In genomic region chr4:63371890-63372289, GRCm38 (mm10) we compare ENCODE assay signal across 10 mouse cellular contexts. TPM values are rescaled to one million over a fixed set of nuclear protein-coding genes. Genes with fewer than 3 reads are reported as not detected.
DNase-seq lines count a peak whose midpoint lies in the region; ATAC-seq and TF ChIP-seq lines count a peak whose summit lies in the region.
"Had no signal": no experiment of that assay in that cellular context is flagged by ENCODE, and none has a peak within 500 bp of the region (broad histone marks: within the 10 kb centered on the region; RNA-seq: fewer than 3 reads in every experiment).

No protein-coding gene starts in this region.

- no peak for ATAC-seq in kidney, postnatal 0 days (replicated peaks; ENCODE audit: low FRiP score, low read depth)
- no peak for ATAC-seq in kidney, embryonic 14.5 days (ENCODE audit: low FRiP score, low TSS enrichment)
- ATAC-seq in activated CD4-positive, CD25-positive, alpha-beta regulatory T cell, adult 4 months: peak; percentile 68
- ATAC-seq in hindbrain, postnatal 0 days: no peak
- 0 out of 2 replicates have a peak, but pooled peaks have one; percentile 24 for ATAC-seq in monocyte, adult 5-6 weeks (replicated peaks; ENCODE audit: insufficient number of reproducible peaks, low FRiP score, low TSS enrichment, poor library complexity, severe bottlenecking)

- no peaks in the 10 kb centered on the region for H3K9me3 ChIP-seq in kidney, postnatal 0 days (replicated peaks; ENCODE audit: low read length)
- H3K9me3 ChIP-seq in kidney, embryonic 14.5 days (ENCODE audit: control insufficient read depth, low read length): no peaks in the 10 kb centered on the region
- H3K9me3 ChIP-seq in hindbrain, postnatal 0 days (ENCODE audit: low read length): no peaks in the 10 kb centered on the region
- H3K9me3 ChIP-seq: embryonic facial prominence, embryonic 15.5 days; limb, embryonic 13.5 days had no signal

- H3K4me2 ChIP-seq in kidney, postnatal 0 days (ENCODE audit: low read length): no peak overlapping the region
- no peak overlapping the region for H3K4me2 ChIP-seq in kidney, embryonic 14.5 days (replicated peaks; ENCODE audit: low read depth, low read length)
- H3K4me2 ChIP-seq in hindbrain, postnatal 0 days (ENCODE audit: low read depth, low read length): no peak overlapping the region
- H3K4me2 ChIP-seq: embryonic facial prominence, embryonic 15.5 days; limb, embryonic 13.5 days had no signal

- WGBS in kidney, postnatal 0 days: 57% methylated on average over 3 of the region's 3 CpGs
- 54% methylated on average over 3 of the region's 3 CpGs for WGBS in kidney, embryonic 14.5 days
- WGBS in hindbrain, postnatal 0 days: 63% methylated on average over 3 of the region's 3 CpGs

- peak; percentile 60 for TF ChIP-seq CTCF in kidney, postnatal 0 days (IDR thresholded peaks at IDR 0.05; ENCODE audit: low read depth)
- TF ChIP-seq CTCF in hindbrain, postnatal 0 days (IDR thresholded peaks at IDR 0.05; ENCODE audit: low read depth): peak; percentile 71

- H3K27ac ChIP-seq in kidney, postnatal 0 days: no peak overlapping the region
- H3K27ac ChIP-seq in kidney, embryonic 14.5 days (ENCODE audit: low read depth, low read length): no peak overlapping the region
- no peak overlapping the region for H3K27ac ChIP-seq in hindbrain, postnatal 0 days
- H3K27ac ChIP-seq: embryonic facial prominence, embryonic 15.5 days; limb, embryonic 13.5 days had no signal

- peaks cover 19% of the 10 kb centered on the region for H3K36me3 ChIP-seq in kidney, postnatal 0 days (ENCODE audit: insufficient read depth, low read length)
- H3K36me3 ChIP-seq in kidney, embryonic 14.5 days (ENCODE audit: control insufficient read depth, insufficient read depth, low read length): peaks cover 54% of the 10 kb centered on the region
- H3K36me3 ChIP-seq in hindbrain, postnatal 0 days (ENCODE audit: insufficient read depth, low read length): no peaks in the 10 kb centered on the region

- H3K9ac ChIP-seq in kidney, postnatal 0 days (ENCODE audit: low read depth, low read length): no peak overlapping the region
- no peak overlapping the region for H3K9ac ChIP-seq in kidney, embryonic 14.5 days (ENCODE audit: low read depth, low read length)
- H3K9ac ChIP-seq in hindbrain, postnatal 0 days (replicated peaks; ENCODE audit: low read length): no peak overlapping the region
- H3K9ac ChIP-seq: embryonic facial prominence, embryonic 15.5 days; limb, embryonic 13.5 days had no signal

- intact Hi-C loops in left cerebral cortex, postnatal 10 days (cut with DNase I): no loop called here

- DNase-seq in kidney, postnatal 0 days (ENCODE audit: low spot score): peak; percentile 39
- DNase-seq in CD8-positive naive resting alpha-beta T cell, adult 2 months (ENCODE audit: low read depth in 2 of 2, low spot score in 2 of 2): peak; percentile 31 to 58
- DNase-seq in hindbrain, postnatal 0 days (ENCODE audit: low spot score): peak; percentile 64
- DNase-seq in ovary, postnatal 14 days (ENCODE audit: low spot score): no peak
- DNase-seq in left cerebral cortex, postnatal 10 days (ENCODE audit: extremely low spot score in 1 of 2, low spot score in 2 of 2): no peak

- H3K4me1 ChIP-seq in kidney, postnatal 0 days (replicated peaks; ENCODE audit: insufficient read depth, low read length): no peaks in the 10 kb centered on the region
- H3K4me1 ChIP-seq in kidney, embryonic 14.5 days (ENCODE audit: control insufficient read depth, insufficient read depth, low read length): no peaks in the 10 kb centered on the region
- H3K4me1 ChIP-seq in hindbrain, postnatal 0 days (ENCODE audit: insufficient read depth, low read length): no peaks in the 10 kb centered on the region
- H3K4me1 ChIP-seq: embryonic facial prominence, embryonic 15.5 days; limb, embryonic 13.5 days had no signal

- H3K4me3 ChIP-seq in kidney, postnatal 0 days (replicated peaks; ENCODE audit: low read depth, low read length): no peak overlapping the region
- H3K4me3 ChIP-seq in kidney, embryonic 14.5 days (ENCODE audit: low read length): no peak overlapping the region
- H3K4me3 ChIP-seq in hindbrain, postnatal 0 days (ENCODE audit: low read length): no peak overlapping the region
- H3K4me3 ChIP-seq: embryonic facial prominence, embryonic 15.5 days; limb, embryonic 13.5 days had no signal

- no peaks in the 10 kb centered on the region for H3K27me3 ChIP-seq in kidney, postnatal 0 days (ENCODE audit: insufficient read depth, low read length)
- H3K27me3 ChIP-seq in kidney, embryonic 14.5 days (ENCODE audit: control insufficient read depth, insufficient read depth, low read length): no peaks in the 10 kb centered on the region
- no peaks in the 10 kb centered on the region for H3K27me3 ChIP-seq in hindbrain, postnatal 0 days (ENCODE audit: insufficient read depth, low read length)
- H3K27me3 ChIP-seq: embryonic facial prominence, embryonic 15.5 days; limb, embryonic 13.5 days had no signal

RNA-seq across cellular contexts. Expression of gene Orm2, which starts 9.6 kb away (rescaled TPM):
- polyA plus RNA-seq in kidney, postnatal 0 days (2015; fragmentation: Nextera tagmentation; extraction: Ambion mirVana): not detected in 2 replicates
- polyA plus RNA-seq in kidney, embryonic 14.5 days (2014; fragmentation: Nextera tagmentation; extraction: Ambion mirVana): not detected in 2 replicates
- 1 to 10 TPM in 1 of 2 experiments, not detected in 1; 1.0 TPM for polyA plus RNA-seq in activated CD4-positive, CD25-positive, alpha-beta regulatory T cell, adult 4 months (2017; shearing (Covaris generic))
- total RNA-seq in hindbrain, postnatal 0 days (2014; rRNA removed): not detected in 2 replicates
- polyA plus RNA-seq in hindbrain, postnatal 0 days (2015; fragmentation: Nextera tagmentation; extraction: Ambion mirVana): not detected in 2 replicates
- not detected in 3 replicates for total RNA-seq in monocyte, adult 5-6 weeks (2017)
- total RNA-seq in left cerebral cortex, postnatal 10 days (2021): not detected
- polyA plus RNA-seq: limb, embryonic 13.5 days had no signal

RNA-seq across cellular contexts. Expression of gene Orm3, which starts 15.9 kb away (rescaled TPM):
- not detected in 2 replicates for polyA plus RNA-seq in kidney, postnatal 0 days (2015; fragmentation: Nextera tagmentation; extraction: Ambion mirVana)
- not detected in 2 replicates for polyA plus RNA-seq in kidney, embryonic 14.5 days (2014; fragmentation: Nextera tagmentation; extraction: Ambion mirVana)
- under 1 TPM in 1 of 2 experiments, not detected in 1; 0.60 TPM for polyA plus RNA-seq in activated CD4-positive, CD25-positive, alpha-beta regulatory T cell, adult 4 months (2017; shearing (Covaris generic))
- total RNA-seq in hindbrain, postnatal 0 days (2014; rRNA removed): not detected in 2 replicates
- not detected in 2 replicates for polyA plus RNA-seq in hindbrain, postnatal 0 days (2015; fragmentation: Nextera tagmentation; extraction: Ambion mirVana)
- total RNA-seq in monocyte, adult 5-6 weeks (2017): not detected in 3 replicates
- total RNA-seq in left cerebral cortex, postnatal 10 days (2021): not detected
- polyA plus RNA-seq: embryonic facial prominence, embryonic 15.5 days; limb, embryonic 13.5 days had no signal

RNA-seq across cellular contexts. Expression of gene Orm1, which starts 27.5 kb away (rescaled TPM):
- polyA plus RNA-seq in kidney, postnatal 0 days (2015; fragmentation: Nextera tagmentation; extraction: Ambion mirVana): not detected in 2 replicates
- not detected in 2 replicates for polyA plus RNA-seq in kidney, embryonic 14.5 days (2014; fragmentation: Nextera tagmentation; extraction: Ambion mirVana)
- polyA plus RNA-seq in activated CD4-positive, CD25-positive, alpha-beta regulatory T cell, adult 4 months (2017; shearing (Covaris generic)): not detected
- not detected in 2 replicates for total RNA-seq in hindbrain, postnatal 0 days (2014; rRNA removed)
- polyA plus RNA-seq in hindbrain, postnatal 0 days (2015; fragmentation: Nextera tagmentation; extraction: Ambion mirVana): not detected in 2 replicates
- total RNA-seq in monocyte, adult 5-6 weeks (2017): 1.7 TPM in 1 of 3 replicates, not detected in the others
- total RNA-seq in left cerebral cortex, postnatal 10 days (2021): not detected
- polyA plus RNA-seq: limb, embryonic 13.5 days had no signal

RNA-seq across cellular contexts. Expression of gene Akna, which starts 31.3 kb away (rescaled TPM):
- polyA plus RNA-seq in kidney, postnatal 0 days (2015; fragmentation: Nextera tagmentation; extraction: Ambion mirVana): 2.9 and 3.3 TPM in 2 replicates
- polyA plus RNA-seq in kidney, embryonic 14.5 days (2014; fragmentation: Nextera tagmentation; extraction: Ambion mirVana): 4.1 and 7.3 TPM in 2 replicates
- polyA plus RNA-seq in activated CD4-positive, CD25-positive, alpha-beta regulatory T cell, adult 4 months (2017; shearing (Covaris generic)): 100 to 1,000 TPM in 1 of 2 experiments, 10 to 100 TPM in 1; 72.4 to 116 TPM
- total RNA-seq in hindbrain, postnatal 0 days (2014; rRNA removed): 7.2 and 8.1 TPM in 2 replicates
- polyA plus RNA-seq in hindbrain, postnatal 0 days (2015; fragmentation: Nextera tagmentation; extraction: Ambion mirVana): 2.7 and 3.2 TPM in 2 replicates
- total RNA-seq in monocyte, adult 5-6 weeks (2017): 70.1 to 153 TPM (median 72.2 TPM) in 3 replicates
- 1 to 10 TPM; 3.4 to 4.8 TPM for total RNA-seq in left cerebral cortex, postnatal 10 days (2021)

Comparison
In these comparisons a context has a peak if more than half of its experiments do, and no peak if none do; other contexts are left out.
1. ATAC-seq: peak in activated CD4-positive, CD25-positive, alpha-beta regulatory T cell, adult 4 months (single experiment) and monocyte, adult 5-6 weeks (single experiment); none in kidney, postnatal 0 days (single experiment), kidney, embryonic 14.5 days (single experiment) and hindbrain, postnatal 0 days (single experiment).
2. DNase-seq: peak in kidney, postnatal 0 days (single experiment), CD8-positive naive resting alpha-beta T cell, adult 2 months (2 of 2) and hindbrain, postnatal 0 days (single experiment); none in ovary, postnatal 14 days (single experiment) and left cerebral cortex, postnatal 10 days (0 of 2).